Mouse (Mus musculus) testis, adult 2 months (tissue): Measurements from ENCODE around the gene Tbl1xr1. TPM values are rescaled to one million over a fixed set of nuclear protein-coding genes. Genes with fewer than 3 reads are reported as not detected.

Experiments
- H3K27ac ChIP-seq: fragments of 200-500 bp; 2 replicates; pipeline ENCODE4 v1.5.1; 2012; ENCODE audit warnings: low read depth, low read length; ENCODE audit not compliant: control insufficient read depth, insufficient read depth
- H3K27me3 ChIP-seq: fragments of 200-500 bp; 2 replicates; pipeline ENCODE4 v1.6.1; 2012; ENCODE audit warnings: mild to moderate bottlenecking, low read length, moderate library complexity; ENCODE audit not compliant: control insufficient read depth, insufficient read depth
- H3K36me3 ChIP-seq: fragments of 200-500 bp; 2 replicates; pipeline ENCODE4 v1.6.1; 2012; ENCODE audit warnings: mild to moderate bottlenecking, low read length; ENCODE audit not compliant: control insufficient read depth, insufficient read depth
- H3K4me1 ChIP-seq: fragments of 200-500 bp; 2 replicates; pipeline ENCODE4 v1.6.1; 2012; ENCODE audit warnings: low read length; ENCODE audit not compliant: control insufficient read depth, insufficient read depth
- H3K4me3 ChIP-seq: fragments of 200-500 bp; 2 replicates; pipeline ENCODE4 v1.5.1; 2012; ENCODE audit warnings: low read depth, mild to moderate bottlenecking, low read length, moderate library complexity, mixed read lengths; ENCODE audit not compliant: control insufficient read depth
- CTCF ChIP-seq: fragments of 200-500 bp; IDR thresholded peaks from 2 replicates; pipeline ENCODE4 v1.5.1; 2012; ENCODE audit warnings: low read depth, mild to moderate bottlenecking, inconsistent platforms, low read length, moderate library complexity; ENCODE audit not compliant: control insufficient read depth, insufficient read depth, insufficient replicate concordance
- POLR2A ChIP-seq: fragments of 200-500 bp; IDR thresholded peaks from 2 replicates; pipeline ENCODE4 v1.6.1; 2012; ENCODE audit warnings: low read depth, mild to moderate bottlenecking, inconsistent platforms, low read length, moderate library complexity; ENCODE audit not compliant: control insufficient read depth
- polyA plus RNA-seq: library from polyadenylated mRNA; depleted of rRNA; stranded (reverse); fragments of >200 nt; gene quantifications from 2 replicates; pipeline ENCODE4 v1.2.3, GENCODE M21; 2012

Tbl1xr1 gene
- polyA plus RNA-seq, 1 experiment: 45.8 TPM

- no peak overlapping the region for H3K27ac ChIP-seq
- no peak for TF ChIP-seq POLR2A
- TF ChIP-seq CTCF: no peak
- no peaks in the 10 kb centered on the region; the same call in 1 of the 2 replicates for H3K4me1 ChIP-seq
- H3K36me3 ChIP-seq: no peaks in the 10 kb centered on the region
- H3K4me3 ChIP-seq: no peak overlapping the region
- no peaks in the 10 kb centered on the region for H3K27me3 ChIP-seq
Measured at GRCm38 (mm10) chr3:22167856-22168255, 91.4 kb downstream of the Tbl1xr1 start.

- H3K27ac ChIP-seq: no peak overlapping the region
- no peaks in the 10 kb centered on the region; the same call in 1 of the 2 replicates for H3K4me1 ChIP-seq
- no peaks in the 10 kb centered on the region for H3K27me3 ChIP-seq
- no peak overlapping the region for H3K4me3 ChIP-seq
- TF ChIP-seq CTCF: no peak
- no peak for TF ChIP-seq POLR2A
- no peaks in the 10 kb centered on the region for H3K36me3 ChIP-seq
Measured at GRCm38 (mm10) chr3:22168432-22168831, 92.0 kb downstream of the Tbl1xr1 start.

GRCm38 (mm10) chr3:22171526-22171925 lies 95.1 kb downstream of the Tbl1xr1 start:
- Histone ChIP-seq H3K4me3 (no peak overlapping the region), H3K36me3 (no peaks in the 10 kb centered on the region), H3K4me1 (no peaks in the 10 kb centered on the region; the same call in 1 of the 2 replicates), H3K27me3 (no peaks in the 10 kb centered on the region), H3K27ac (no peak overlapping the region)
- TF ChIP-seq POLR2A (no peak), CTCF (no peak)

GRCm38 (mm10) chr3:22172410-22172809 lies 96.0 kb downstream of the Tbl1xr1 start:
- Histone ChIP-seq H3K36me3 (no peaks in the 10 kb centered on the region), H3K4me1 (no peaks in the 10 kb centered on the region; the same call in 1 of the 2 replicates), H3K27ac (no peak overlapping the region), H3K4me3 (no peak overlapping the region), H3K27me3 (no peaks in the 10 kb centered on the region)
- no peak for TF ChIP-seq CTCF
- no peak for TF ChIP-seq POLR2A

GRCm38 (mm10) chr3:22173171-22173570 lies 96.7 kb downstream of the Tbl1xr1 start:
- Histone ChIP-seq H3K4me3 (no peak overlapping the region), H3K27me3 (no peaks in the 10 kb centered on the region), H3K36me3 (no peaks in the 10 kb centered on the region), H3K27ac (no peak overlapping the region), H3K4me1 (no peaks in the 10 kb centered on the region; the same call in 1 of the 2 replicates)
- no peak for TF ChIP-seq POLR2A
- TF ChIP-seq CTCF: no peak

- Histone ChIP-seq H3K4me1 (no peaks in the 10 kb centered on the region; the same call in 1 of the 2 replicates), H3K36me3 (no peaks in the 10 kb centered on the region), H3K4me3 (no peak overlapping the region), H3K27me3 (no peaks in the 10 kb centered on the region), H3K27ac (no peak overlapping the region)
- TF ChIP-seq CTCF (no peak), POLR2A (no peak)
Measured at GRCm38 (mm10) chr3:22174232-22174631, 97.8 kb downstream of the Tbl1xr1 start.

GRCm38 (mm10) chr3:22180076-22180475 lies 103.6 kb downstream of the Tbl1xr1 start:
- Histone ChIP-seq H3K27me3 (no peaks in the 10 kb centered on the region), H3K4me1 (no peaks in the 10 kb centered on the region), H3K4me3 (no peak overlapping the region), H3K27ac (no peak overlapping the region), H3K36me3 (no peaks in the 10 kb centered on the region)
- TF ChIP-seq POLR2A (no peak), CTCF (no peak)

GRCm38 (mm10) chr3:22181026-22181425 lies 104.6 kb downstream of the Tbl1xr1 start:
- Histone ChIP-seq H3K4me3 (no peak overlapping the region), H3K27me3 (no peaks in the 10 kb centered on the region), H3K27ac (no peak overlapping the region), H3K36me3 (no peaks in the 10 kb centered on the region), H3K4me1 (no peaks in the 10 kb centered on the region)
- TF ChIP-seq CTCF (no peak), POLR2A (no peak)
